Mouse (Mus musculus): ENCODE measurements around the gene Syt9. TPM values are rescaled to one million over a fixed set of nuclear protein-coding genes. Genes with fewer than 3 reads are reported as not detected.

Gene Syt9
- total RNA-seq, 4 experiments from 2014 or later, result 0.29 to 1.0 (median 0.46) TPM

Other genes with a start within 250 kb of the Syt9 start
- not detected for gene Olfr715, start 239.6 kb upstream of the Syt9 start, total RNA-seq (2022)
- not detected for gene Olfr716, start 232.4 kb upstream of the Syt9 start, total RNA-seq (2022)
- not detected for gene Nlrp14, start 203.7 kb upstream of the Syt9 start, total RNA-seq (2022)
- not detected for gene Rbmxl2, start 161.3 kb upstream of the Syt9 start, total RNA-seq (2022)
- 1 to 10 TPM in 3 of 4 experiments, under 1 TPM in 1; 0.60 to 2.0 (median 1.6) TPM for gene Olfml1, start 196.7 kb downstream of the Syt9 start, total RNA-seq (2022)
- 10 to 100 TPM; 10.6 to 13.0 (median 12.0) TPM for gene Ppfibp2, start 224.5 kb downstream of the Syt9 start, total RNA-seq (2022)